Mouse (Mus musculus) neural tube, embryonic 12.5 days (tissue): ENCODE results near the gene Prkag1. TPM values are rescaled to one million over a fixed set of nuclear protein-coding genes. Genes with fewer than 3 reads are reported as not detected.

Source experiments
- ATAC-seq: fragments of 200-750 bp; cut with Nextera tagmentation; 2 replicates; pipeline ENCODE4 v1.8.0; 2017; ENCODE audit warnings: low read depth, mild to moderate bottlenecking, moderate TSS enrichment, moderate library complexity; ENCODE audit not compliant: low FRiP score
- H3K27ac ChIP-seq: fragments of 300-500 bp; sonication (generic); 2 replicates; pipeline ENCODE4 v1.5.1; 2016
- H3K27me3 ChIP-seq: fragments of 300-500 bp; sonication (generic); replicated peaks from 2 replicates; pipeline ENCODE4 v1.6.1; 2016; ENCODE audit warnings: mild to moderate bottlenecking
- H3K36me3 ChIP-seq: fragments of 300-500 bp; sonication (generic); 2 replicates; pipeline ENCODE4 v1.6.1; 2016; ENCODE audit warnings: mild to moderate bottlenecking
- H3K4me1 ChIP-seq: fragments of 300-500 bp; sonication (generic); 2 replicates; pipeline ENCODE4 v1.6.1; 2016
- H3K4me2 ChIP-seq: fragments of 300-500 bp; sonication (generic); replicated peaks from 2 replicates; pipeline ENCODE4 v1.6.1; 2016; ENCODE audit warnings: mild to moderate bottlenecking
- H3K4me3 ChIP-seq: fragments of 300-500 bp; sonication (generic); 2 replicates; pipeline ENCODE4 v1.5.1; 2016
- H3K9ac ChIP-seq: fragments of 300-500 bp; sonication (generic); 2 replicates; pipeline ENCODE4 v1.6.1; 2016; ENCODE audit warnings: mild to moderate bottlenecking
- H3K9me3 ChIP-seq: fragments of 300-500 bp; sonication (generic); 2 replicates; pipeline ENCODE4 v1.6.1; 2016; ENCODE audit warnings: mild to moderate bottlenecking
- WGBS: fragments of 180-500 bp; shearing (Covaris S2); methylation state at CpG from one replicate; pipeline ENCODE4 v1.1.7; 2016; 5-methylcytosine and 5-hydroxymethylcytosine counted together
- polyA plus RNA-seq: library from polyadenylated mRNA; unstranded; fragments of >200 nt; fragmentation: Nextera tagmentation; extraction: Ambion mirVana; gene quantifications from 2 replicates; pipeline ENCODE4 v1.2.1, GENCODE M21; 2016

Gene Prkag1
- polyA plus RNA-seq, 1 experiment from 2014 or later = 79.2 TPM

GRCm38 (mm10) chr15:98793141-98793698 is 38.1 kb downstream of the Prkag1 start:
- Histone ChIP-seq H3K4me3 (0 out of 2 replicates have a peak overlapping the region, but pooled peaks have one; percentile 28), H3K27me3 (peaks cover 100% of the 10 kb centered on the region), H3K4me2 (peak overlapping the region; percentile 53), H3K9ac (no peak overlapping the region), H3K36me3 (no peaks in the 10 kb centered on the region), H3K4me1 (peaks cover 46% of the 10 kb centered on the region), H3K27ac (no peak overlapping the region), H3K9me3 (no peaks in the 10 kb centered on the region)
- 2% methylated on average over 13 of the region's 13 CpGs for WGBS
- ATAC-seq = no peak

GRCm38 (mm10) chr15:98792233-98793020 is 38.9 kb downstream of the Prkag1 start:
- H3K27ac ChIP-seq = no peak overlapping the region
- H3K36me3 ChIP-seq = no peaks in the 10 kb centered on the region
- H3K4me3 ChIP-seq = peak overlapping the region; percentile 28
- peak overlapping the region; percentile 26; the same call in 1 of the 2 replicates for H3K9ac ChIP-seq
- H3K4me2 ChIP-seq = peak overlapping the region; percentile 53
- no peak for ATAC-seq
- H3K4me1 ChIP-seq = peaks cover 38% of the 10 kb centered on the region
- peaks cover 100% of the 10 kb centered on the region for H3K27me3 ChIP-seq
- H3K9me3 ChIP-seq = no peaks in the 10 kb centered on the region
- WGBS = under 1% methylated on average over 75 of the region's 75 CpGs

GRCm38 (mm10) chr15:98791771-98792170 is 39.5 kb downstream of the Prkag1 start:
- Histone ChIP-seq H3K4me3 (0 out of 2 replicates have a peak overlapping the region, but pooled peaks have one; percentile 14), H3K9ac (no peak overlapping the region), H3K4me1 (peaks cover 32% of the 10 kb centered on the region), H3K4me2 (peak overlapping the region; percentile 53), H3K27me3 (peaks cover 98% of the 10 kb centered on the region), H3K27ac (no peak overlapping the region), H3K9me3 (no peaks in the 10 kb centered on the region), H3K36me3 (no peaks in the 10 kb centered on the region)
- WGBS = 1% methylated on average over 23 of the region's 23 CpGs
- no peak for ATAC-seq

- Histone ChIP-seq H3K4me1 (peaks cover 27% of the 10 kb centered on the region), H3K27ac (no peak overlapping the region), H3K4me2 (peak overlapping the region; percentile 53), H3K27me3 (peaks cover 97% of the 10 kb centered on the region), H3K9me3 (no peaks in the 10 kb centered on the region), H3K4me3 (peak overlapping the region; percentile 18; the same call in 1 of the 2 replicates), H3K9ac (no peak overlapping the region), H3K36me3 (no peaks in the 10 kb centered on the region)
- WGBS = 1% methylated on average over 12 of the region's 12 CpGs
- no peak for ATAC-seq
Observed at GRCm38 (mm10) chr15:98791221-98791620, 40.1 kb downstream of the Prkag1 start.

GRCm38 (mm10) chr15:98790761-98791160 is 40.6 kb downstream of the Prkag1 start:
- Histone ChIP-seq H3K4me2 (peak overlapping the region; percentile 53), H3K9ac (no peak overlapping the region), H3K27ac (no peak overlapping the region), H3K4me3 (peak overlapping the region; percentile 18; the same call in 1 of the 2 replicates), H3K27me3 (peaks cover 95% of the 10 kb centered on the region), H3K36me3 (no peaks in the 10 kb centered on the region), H3K4me1 (peaks cover 25% of the 10 kb centered on the region), H3K9me3 (0 out of 2 replicates have a peak, but pooled peaks cover 1% of the 10 kb centered on the region)
- 1% methylated on average over 23 of the region's 23 CpGs for WGBS
- ATAC-seq = no peak

GRCm38 (mm10) chr15:98789661-98790535 is 41.4 kb downstream of the Prkag1 start, which contains the start of gene Wnt1:
Gene Wnt1 (plus strand): TSS chr15:98789857.
- WGBS = under 1% methylated on average over 51 of the region's 51 CpGs
- 0 out of 2 replicates have a peak, but pooled peaks cover 3% of the 10 kb centered on the region for H3K9me3 ChIP-seq
- 0 out of 2 replicates have a peak within 1 kb of the TSS, but pooled peaks have one; percentile 29 for H3K9ac ChIP-seq
- H3K27ac ChIP-seq = no peak within 1 kb of the TSS
- peaks cover 25% of the 10 kb centered on the region for H3K4me1 ChIP-seq
- H3K4me2 ChIP-seq = peak within 1 kb of the TSS; percentile 53
- H3K27me3 ChIP-seq = peaks cover 92% of the 10 kb centered on the region
- H3K4me3 ChIP-seq = peak within 1 kb of the TSS; percentile 16; the same call in 1 of the 2 replicates
- no peaks in the 10 kb centered on the region for H3K36me3 ChIP-seq
- no peak for ATAC-seq

GRCm38 (mm10) chr15:98788972-98789660 is 42.2 kb downstream of the Prkag1 start:
- Histone ChIP-seq H3K4me1 (peaks cover 25% of the 10 kb centered on the region), H3K36me3 (no peaks in the 10 kb centered on the region), H3K4me3 (peak overlapping the region; percentile 16; the same call in 1 of the 2 replicates), H3K4me2 (peak overlapping the region; percentile 37), H3K27ac (no peak overlapping the region), H3K9me3 (0 out of 2 replicates have a peak, but pooled peaks cover 3% of the 10 kb centered on the region), H3K9ac (0 out of 2 replicates have a peak overlapping the region, but pooled peaks have one; percentile 29), H3K27me3 (peaks cover 87% of the 10 kb centered on the region)
- WGBS = 9% methylated on average over 24 of the region's 24 CpGs
- no peak for ATAC-seq

- Histone ChIP-seq H3K9me3 (0 out of 2 replicates have a peak, but pooled peaks cover 3% of the 10 kb centered on the region), H3K4me1 (peaks cover 20% of the 10 kb centered on the region), H3K4me2 (no peak overlapping the region), H3K27me3 (peaks cover 76% of the 10 kb centered on the region), H3K36me3 (no peaks in the 10 kb centered on the region), H3K27ac (no peak overlapping the region), H3K4me3 (no peak overlapping the region), H3K9ac (no peak overlapping the region)
- WGBS = 34% methylated on average over 4 of the region's 4 CpGs
- ATAC-seq = no peak
Observed at GRCm38 (mm10) chr15:98787930-98788329, 43.4 kb downstream of the Prkag1 start.

GRCm38 (mm10) chr15:98785744-98786143 is 45.6 kb downstream of the Prkag1 start:
- H3K4me1 ChIP-seq = peaks cover 8% of the 10 kb centered on the region
- 41% methylated on average over 7 of the region's 7 CpGs for WGBS
- H3K9me3 ChIP-seq = 0 out of 2 replicates have a peak, but pooled peaks cover 3% of the 10 kb centered on the region
- H3K4me2 ChIP-seq = no peak overlapping the region
- no peak overlapping the region for H3K27ac ChIP-seq
- no peaks in the 10 kb centered on the region for H3K36me3 ChIP-seq
- no peak overlapping the region for H3K4me3 ChIP-seq
- H3K9ac ChIP-seq = no peak overlapping the region
- H3K27me3 ChIP-seq = peaks cover 76% of the 10 kb centered on the region
- no peak for ATAC-seq

- WGBS = 21% methylated on average over 6 of the region's 6 CpGs
- H3K4me1 ChIP-seq = peaks cover 32% of the 10 kb centered on the region
- H3K9me3 ChIP-seq = 0 out of 2 replicates have a peak, but pooled peaks cover 3% of the 10 kb centered on the region
- no peak for ATAC-seq
- H3K36me3 ChIP-seq = no peaks in the 10 kb centered on the region
- H3K4me3 ChIP-seq = no peak overlapping the region
- no peak overlapping the region for H3K4me2 ChIP-seq
- peaks cover 80% of the 10 kb centered on the region for H3K27me3 ChIP-seq
- no peak overlapping the region for H3K9ac ChIP-seq
- H3K27ac ChIP-seq = no peak overlapping the region
Observed at GRCm38 (mm10) chr15:98781166-98781565, 50.2 kb downstream of the Prkag1 start.

- Histone ChIP-seq H3K4me1 (peaks cover 37% of the 10 kb centered on the region), H3K9me3 (no peaks in the 10 kb centered on the region), H3K4me3 (no peak overlapping the region), H3K4me2 (no peak overlapping the region), H3K27ac (no peak overlapping the region), H3K36me3 (no peaks in the 10 kb centered on the region), H3K9ac (no peak overlapping the region), H3K27me3 (peaks cover 81% of the 10 kb centered on the region)
- 3% methylated on average over 13 of the region's 13 CpGs for WGBS
- no peak for ATAC-seq
Observed at GRCm38 (mm10) chr15:98780573-98780972, 50.7 kb downstream of the Prkag1 start.
